Mouse (Mus musculus): ENCODE results near the gene Naxd.

GRCm38 (mm10) chr8:11497017-11497990 lies at the start of gene Naxd:
- TF ChIP-seq POLR2A (IDR thresholded peaks at IDR 0.05; ENCODE audit: insufficient read depth, low read length) (peak; percentile 43), CTCF (IDR thresholded peaks at IDR 0.05; ENCODE audit: low read depth, low read length) (no peak), EP300 (IDR thresholded peaks at IDR 0.05; ENCODE audit: insufficient read depth, low read depth, low read length) (no peak)

Measured in ES-Bruce4 (cell line).